Mouse (Mus musculus): ENCODE results near the gene Tnfrsf19.
A peak's percentile ranks its signal among the peaks of the same experiment; 100 is the strongest.

Gene Tnfrsf19

DNA sequence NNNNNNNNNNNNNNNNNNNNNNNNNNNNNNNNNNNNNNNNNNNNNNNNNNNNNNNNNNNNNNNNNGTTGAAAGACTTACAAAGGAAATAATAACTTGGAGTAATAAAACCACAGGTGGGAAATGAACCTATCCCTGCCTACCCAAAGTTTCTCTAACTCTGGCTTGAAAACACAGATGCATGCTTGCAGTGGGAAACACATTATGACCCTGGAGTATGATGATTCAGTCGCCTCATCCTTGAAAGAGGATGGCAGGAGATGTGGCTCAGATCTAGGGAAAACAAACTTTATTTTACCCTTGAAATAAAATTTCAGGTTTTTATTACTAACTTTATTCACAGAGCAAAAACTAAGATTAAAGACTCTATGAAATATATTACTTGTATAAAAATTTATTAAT lies 26.4 kb downstream of the Tnfrsf19 start:
- DNase-seq = no peak

DNA sequence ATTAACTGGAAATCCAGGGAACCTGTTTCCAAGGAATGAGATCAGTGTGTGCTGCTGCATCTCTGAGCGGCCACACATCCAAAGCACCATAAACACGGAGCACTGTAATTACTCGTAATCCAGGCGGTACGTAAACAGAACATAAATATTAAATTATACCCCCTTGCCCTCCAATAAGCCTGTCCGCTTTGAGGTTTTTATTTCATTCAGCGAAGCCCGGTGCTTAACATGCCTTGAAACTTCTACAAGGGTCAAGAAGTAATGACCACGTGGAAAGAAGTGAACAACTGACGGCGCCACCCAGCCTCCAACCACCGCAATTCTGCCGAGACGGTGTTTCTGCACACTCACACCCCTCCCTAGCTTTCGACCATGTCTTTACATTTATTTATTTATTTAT lies 31.7 kb downstream of the Tnfrsf19 start:
- DNase-seq = peak; percentile 55

DNA sequence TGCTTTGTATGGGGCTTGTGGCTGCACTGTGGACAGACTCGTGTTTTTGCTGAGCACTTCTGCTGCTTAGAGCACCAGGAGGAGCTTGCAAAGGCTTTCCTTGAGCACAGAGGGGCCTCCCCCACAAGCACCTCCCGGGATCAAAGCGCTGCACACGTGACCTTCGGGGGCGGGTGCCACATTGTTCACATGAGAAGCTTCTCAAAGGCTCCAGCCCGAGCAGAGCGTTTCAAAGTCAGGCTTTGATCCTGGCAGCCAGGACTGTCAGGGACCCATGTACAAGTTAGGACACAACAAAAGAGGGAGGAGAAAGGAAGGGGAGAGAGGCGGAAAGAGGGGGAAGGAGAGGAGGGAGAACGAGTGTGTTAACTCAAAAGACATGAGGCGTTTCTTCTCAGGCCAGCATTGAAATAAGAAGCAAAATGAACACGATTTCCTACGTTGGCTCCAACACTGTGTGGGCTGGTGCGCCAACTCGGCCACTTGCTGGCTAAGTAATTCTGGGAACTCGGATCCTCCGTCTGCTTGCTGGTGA lies 33.8 kb downstream of the Tnfrsf19 start:
- DNase-seq = peak; percentile 94

DNA sequence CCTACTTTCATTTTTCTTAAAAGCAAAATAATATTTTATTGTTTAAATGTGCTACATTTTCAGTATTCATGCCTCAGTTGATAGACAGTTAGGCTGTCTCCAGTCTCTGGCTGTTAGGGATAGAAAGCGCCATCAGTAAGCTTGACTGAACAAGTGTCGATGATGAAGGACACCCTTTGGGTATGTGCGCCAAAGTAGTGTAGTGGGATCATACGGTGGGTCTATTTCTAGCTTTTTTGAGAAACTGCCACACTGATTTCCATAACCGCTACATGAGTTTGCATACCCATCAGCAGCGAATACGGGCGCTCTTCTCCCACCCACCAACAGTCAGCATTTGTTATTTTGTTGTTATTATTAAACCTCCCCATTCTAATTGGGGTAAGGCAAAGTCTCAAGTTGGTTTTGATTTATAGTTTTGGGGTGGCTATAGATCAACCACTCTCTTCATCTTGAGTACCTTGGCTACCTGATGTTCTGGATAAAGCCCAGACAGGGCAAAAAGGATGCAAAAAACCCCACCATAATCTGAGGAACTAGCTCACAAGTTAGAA lies 34.6 kb downstream of the Tnfrsf19 start:
- peak; percentile 61 for DNase-seq

DNA sequence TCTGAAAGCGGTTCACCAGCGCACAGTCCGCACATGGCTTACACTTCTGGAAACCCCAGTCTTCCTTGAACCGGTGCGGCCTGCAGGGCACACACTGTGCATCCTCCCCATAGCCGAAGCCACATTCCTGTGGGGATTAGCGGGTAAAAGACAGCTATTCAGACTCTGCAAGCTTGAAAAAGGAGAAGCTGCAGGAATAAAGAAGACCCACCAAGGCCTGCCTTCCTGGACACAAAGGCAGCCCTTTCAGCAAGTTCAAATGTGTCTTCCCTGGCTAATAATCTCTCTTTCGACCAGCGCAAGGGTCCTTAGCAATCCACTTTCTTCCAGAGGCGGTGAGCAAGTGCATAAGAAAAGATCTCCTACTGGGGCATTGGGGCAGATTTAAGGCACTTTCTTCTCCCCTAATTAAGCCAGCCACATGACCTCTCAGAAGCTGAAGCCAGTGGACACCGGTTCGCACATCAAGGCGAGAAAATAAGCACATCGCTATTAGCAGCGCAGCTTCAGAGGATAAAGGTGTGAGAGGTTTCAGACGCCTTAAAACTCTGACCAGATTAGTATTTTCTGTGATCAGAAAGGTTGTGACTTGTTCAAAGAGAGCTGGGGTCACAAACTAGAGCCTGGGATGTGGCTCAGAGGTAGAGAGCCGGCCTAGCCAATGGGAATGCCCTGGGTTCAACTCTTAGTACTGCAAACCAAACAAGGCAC lies 41.0 kb downstream of the Tnfrsf19 start:
- DNase-seq = no peak

DNA sequence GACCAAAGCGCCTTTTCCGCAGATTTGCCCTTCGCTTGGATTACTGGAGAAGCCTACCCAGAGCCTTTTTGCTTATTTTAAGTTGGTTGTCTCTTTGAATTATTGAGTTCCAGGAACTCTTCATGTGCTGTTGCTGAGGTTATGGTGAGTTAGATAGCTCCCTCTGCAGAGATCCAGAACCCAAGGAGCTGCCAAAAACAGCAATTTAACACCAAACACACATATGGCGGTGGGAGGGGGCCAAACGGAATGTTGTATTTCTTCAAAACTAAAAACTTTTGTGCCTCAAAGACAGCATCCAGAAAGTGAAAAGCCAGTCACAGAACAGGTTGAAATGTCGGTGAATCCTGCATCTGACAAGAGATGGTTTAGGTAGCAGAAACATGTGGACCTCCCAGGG lies 42.6 kb downstream of the Tnfrsf19 start:
- DNase-seq = no peak

DNA sequence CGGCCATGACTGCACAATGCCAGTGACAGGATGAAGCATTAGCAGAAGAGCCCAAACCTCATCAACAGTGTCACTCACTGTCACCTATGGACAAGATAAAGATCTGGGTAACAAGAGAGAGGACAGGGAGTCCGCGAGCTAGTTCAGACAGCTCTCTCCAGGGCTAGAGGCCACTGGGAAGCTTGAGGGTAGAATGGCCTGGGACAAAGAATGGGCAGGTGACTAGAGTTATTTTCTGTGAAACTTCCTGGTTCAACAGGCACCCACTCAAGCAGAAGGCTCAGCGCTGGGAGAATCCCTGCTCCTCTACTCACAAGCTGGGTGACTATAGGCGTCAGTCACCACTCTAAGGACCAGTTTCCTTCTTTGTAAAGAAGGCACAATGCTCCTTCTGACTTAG lies 46.2 kb downstream of the Tnfrsf19 start:
- DNase-seq = no peak

DNA sequence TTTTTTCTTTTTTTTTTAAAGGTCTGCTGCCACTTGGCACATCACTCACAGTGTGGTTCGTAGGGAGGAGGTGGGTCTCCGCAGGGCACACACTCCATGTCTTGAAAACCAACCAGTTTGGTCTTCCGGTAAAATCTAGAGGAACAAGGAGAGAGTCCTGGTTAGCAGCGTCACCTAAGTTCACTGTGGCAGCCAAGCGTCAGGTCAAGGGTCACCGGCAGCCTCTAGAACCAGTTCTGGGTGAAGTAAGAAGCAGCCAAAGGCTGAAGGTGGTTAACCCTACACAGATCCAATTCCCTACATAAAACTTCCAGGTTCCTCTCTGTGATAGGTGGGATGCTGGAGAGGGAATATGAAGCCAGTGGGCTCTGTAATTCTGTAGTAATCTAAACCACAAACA lies 49.7 kb downstream of the Tnfrsf19 start:
- no peak for DNase-seq

DNA sequence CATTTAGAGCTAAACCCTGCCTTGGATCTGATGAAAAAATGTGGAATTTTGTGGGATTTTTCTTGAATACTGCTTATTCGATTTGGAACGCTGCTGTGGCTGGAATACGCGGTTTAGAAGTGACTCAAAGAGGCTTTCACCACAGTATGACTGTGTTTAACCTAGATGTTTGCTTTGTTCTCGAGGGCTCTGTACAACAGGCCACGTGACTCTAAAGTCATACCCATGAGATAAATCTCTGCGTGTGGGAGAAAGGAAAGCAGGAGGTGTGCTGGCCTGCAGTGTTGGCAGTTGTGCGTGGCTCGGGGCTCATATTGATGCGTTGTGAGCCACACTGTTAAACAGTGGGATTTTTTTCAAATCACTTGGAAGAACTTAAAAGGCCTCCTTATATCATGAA lies 52.8 kb downstream of the Tnfrsf19 start:
- DNase-seq = no peak

DNA sequence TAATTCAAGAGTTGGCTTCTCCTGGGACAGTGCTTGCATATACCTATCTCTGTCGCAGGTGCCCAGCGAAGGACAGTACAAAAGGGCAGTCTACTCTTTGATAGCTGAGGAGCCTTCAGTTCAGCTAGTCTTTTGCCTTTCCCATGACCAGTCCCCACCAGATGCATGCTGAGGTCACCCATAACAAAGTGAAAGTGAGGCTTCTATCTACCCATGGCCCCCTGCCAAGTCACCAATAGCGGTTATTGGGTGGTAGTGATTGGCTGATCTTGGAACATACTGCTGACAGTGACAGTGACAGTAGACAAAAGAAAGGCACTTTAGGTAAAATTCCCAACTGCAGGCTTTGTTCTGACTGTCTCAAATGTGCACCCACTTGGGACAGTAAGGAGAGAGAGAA lies 53.2 kb downstream of the Tnfrsf19 start:
- no peak for DNase-seq

DNA sequence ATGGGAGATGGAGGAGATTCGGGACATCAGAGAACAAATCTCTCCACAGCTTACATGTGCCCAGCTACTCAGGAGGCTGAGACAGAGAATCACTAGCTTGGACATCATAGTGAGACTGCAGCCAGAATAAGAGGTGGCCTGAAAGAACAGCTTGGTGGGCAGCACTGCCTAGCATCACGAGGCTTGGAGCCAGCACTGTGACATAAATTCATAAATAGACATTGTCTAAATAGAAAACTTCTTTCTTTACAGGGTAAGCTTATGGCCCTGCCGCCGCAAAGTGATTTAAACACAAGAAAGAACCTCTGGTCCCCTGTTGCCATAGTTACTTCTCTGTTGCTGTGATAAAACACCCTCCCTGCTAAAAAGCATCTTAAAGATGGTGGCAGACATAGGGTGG lies 54.1 kb downstream of the Tnfrsf19 start:
- no peak for DNase-seq

DNA sequence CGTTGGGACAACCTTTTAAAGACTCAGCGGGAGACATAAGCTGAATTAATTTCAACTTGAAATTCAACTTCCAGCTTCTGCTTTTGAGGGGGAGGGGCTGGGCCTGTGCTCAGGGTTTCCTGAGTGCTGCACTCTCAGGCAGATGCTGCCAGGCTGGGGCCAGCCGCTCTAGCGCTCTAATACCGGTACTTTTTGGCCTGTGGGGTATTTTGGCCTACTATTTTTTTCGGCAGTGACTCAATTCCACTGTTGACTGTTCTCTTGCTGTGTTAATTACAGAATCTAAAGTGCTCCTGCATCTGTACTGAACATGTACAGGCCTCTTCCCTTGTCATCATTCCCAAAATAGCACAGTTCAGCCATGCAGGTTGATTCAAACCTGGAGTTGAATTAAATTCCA lies 58.1 kb downstream of the Tnfrsf19 start:
- no peak for DNase-seq

DNA sequence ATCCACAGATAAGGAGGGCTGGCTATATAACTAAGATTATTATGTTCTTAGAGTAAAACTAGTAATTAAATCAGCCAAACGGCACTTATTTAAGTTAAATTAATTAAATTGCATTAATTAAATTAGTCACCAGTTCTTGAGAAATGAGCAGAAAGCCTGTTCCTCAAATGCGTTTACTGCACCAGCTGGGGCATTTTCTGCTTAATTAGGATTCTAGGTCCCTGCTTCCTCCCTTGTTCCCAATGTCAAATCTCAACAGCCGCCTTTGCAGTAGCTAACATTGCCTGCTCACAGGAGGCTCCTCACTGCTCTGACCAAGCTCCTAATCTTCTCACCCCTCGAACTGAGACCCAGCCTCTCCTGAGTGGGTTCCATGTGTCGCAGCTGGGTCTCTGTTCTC lies 59.4 kb downstream of the Tnfrsf19 start:
- no peak for DNase-seq

DNA sequence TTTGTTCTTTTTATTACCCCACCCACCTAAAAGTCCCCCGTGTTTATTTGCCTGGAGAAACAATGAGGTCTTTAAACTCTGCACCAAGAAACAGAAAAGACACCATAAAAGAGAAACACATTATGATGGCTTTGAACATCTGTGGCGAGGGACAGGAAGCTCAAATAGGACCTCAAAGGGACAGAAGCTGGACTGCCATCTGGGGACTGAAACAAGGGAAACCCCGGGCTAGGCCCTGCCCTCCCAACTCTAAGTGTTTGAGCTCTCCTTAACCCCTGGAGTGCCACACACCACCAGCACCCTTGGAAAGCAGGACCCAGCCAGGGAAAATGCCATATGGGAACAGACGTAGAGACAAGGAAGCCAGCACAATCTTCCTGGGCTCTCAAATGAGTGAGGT lies 61.2 kb downstream of the Tnfrsf19 start:
- DNase-seq = no peak

DNA sequence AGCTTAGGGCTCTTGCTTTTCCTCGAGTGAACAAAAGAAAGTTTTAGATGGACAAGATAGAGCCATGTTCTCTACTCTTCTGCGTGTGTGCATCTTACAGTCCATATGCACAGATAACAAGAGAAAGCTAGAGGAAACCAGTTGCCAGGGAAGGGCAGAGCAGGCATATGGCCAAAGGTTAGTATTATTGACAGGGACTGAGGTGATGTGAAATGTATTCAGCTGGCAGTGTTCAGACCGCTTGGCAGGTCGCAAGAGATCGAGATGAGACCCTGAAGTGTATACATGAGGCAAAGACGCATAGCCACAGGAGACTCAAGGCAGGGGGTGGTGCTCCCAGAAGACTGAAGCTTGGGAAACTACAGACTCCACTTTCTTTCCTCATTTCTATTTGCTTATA lies 62.0 kb downstream of the Tnfrsf19 start:
- no peak for DNase-seq

DNA sequence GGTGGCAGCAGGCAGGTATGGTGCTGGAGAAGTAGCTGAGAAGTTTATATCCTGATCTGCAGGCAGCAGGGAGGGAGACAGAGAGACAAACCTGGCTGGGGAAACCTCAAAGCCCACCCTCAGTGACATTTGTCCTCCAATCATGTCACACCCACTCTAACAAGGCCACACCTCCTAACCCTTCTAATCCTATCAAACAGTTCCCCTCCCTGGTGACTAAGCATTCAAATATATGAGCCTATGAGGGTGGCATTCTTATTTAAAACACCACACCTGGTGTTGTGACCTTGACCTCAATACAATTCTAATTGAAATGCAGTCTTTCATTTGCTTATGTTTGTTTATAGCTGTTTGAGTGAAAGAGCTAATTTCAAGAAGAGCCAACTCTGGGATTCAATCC lies 64.2 kb downstream of the Tnfrsf19 start:
- no peak for DNase-seq

DNA sequence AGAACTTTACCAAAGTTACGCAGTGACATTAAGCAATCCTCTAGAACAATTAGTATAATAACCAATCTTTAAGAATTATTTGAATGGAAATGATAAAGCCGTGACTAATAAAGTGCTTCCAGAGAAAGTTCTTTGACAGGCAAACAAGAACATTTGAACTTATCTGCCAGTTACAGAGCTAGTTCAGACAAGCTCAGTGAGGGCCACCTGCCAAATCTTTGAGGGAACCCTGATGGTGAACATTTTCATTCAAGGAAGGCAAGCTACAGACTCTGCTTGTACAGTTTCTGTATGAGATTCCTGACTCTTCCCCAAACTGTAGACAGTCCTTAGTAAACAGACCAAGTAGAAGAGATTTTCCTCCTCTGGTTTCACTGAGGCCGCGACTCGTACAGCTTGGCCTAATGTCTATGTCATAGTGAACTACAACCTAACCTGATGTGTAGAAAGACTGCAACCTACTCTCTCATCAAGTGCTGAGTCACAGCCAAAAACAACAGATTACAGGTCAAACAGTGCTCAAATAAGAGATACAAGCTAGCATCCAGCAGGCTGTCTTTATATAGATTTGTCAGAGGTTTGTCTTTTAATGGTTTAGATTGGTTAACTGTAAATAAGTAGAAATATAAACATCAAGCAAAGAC lies 65.9 kb downstream of the Tnfrsf19 start:
- DNase-seq = no peak

DNA sequence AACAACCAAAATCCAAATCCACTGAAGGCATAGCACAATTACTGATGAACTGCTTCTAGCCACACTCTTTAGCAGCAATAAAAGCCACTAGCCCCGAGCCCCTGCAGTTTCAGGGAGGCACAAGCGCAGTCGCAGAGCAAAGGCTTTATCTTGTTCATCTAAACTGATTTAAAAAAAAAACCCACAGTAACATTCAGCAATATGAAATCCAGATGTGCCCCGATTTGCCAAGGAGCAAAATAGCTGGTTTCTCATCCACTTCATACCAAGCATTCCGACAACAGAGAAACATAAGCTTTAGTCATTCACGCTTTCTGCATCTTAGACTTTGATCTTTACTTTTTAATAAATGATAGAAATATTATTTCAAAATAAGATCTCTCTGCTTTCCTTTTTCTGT lies 68.2 kb downstream of the Tnfrsf19 start:
- no peak for DNase-seq

DNA sequence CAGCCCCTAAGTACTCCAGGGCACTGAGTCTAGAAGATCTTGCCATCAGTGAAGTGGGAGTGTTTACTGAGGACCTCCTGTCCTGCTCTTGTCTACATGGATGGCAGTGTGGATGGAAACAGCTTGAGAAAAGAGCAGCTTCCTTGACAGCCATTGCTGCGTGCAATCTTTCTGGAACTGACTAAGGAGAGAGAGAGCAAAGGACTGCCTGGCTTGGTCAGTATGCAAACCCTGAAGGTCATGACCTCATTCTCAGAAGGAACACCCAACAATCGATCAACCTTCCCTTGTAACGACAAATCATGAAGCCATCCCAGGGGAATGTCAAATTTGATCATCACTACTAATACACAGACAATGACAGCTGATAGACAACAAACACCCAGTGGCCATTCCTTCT lies 70.1 kb downstream of the Tnfrsf19 start:
- no peak for DNase-seq

DNA sequence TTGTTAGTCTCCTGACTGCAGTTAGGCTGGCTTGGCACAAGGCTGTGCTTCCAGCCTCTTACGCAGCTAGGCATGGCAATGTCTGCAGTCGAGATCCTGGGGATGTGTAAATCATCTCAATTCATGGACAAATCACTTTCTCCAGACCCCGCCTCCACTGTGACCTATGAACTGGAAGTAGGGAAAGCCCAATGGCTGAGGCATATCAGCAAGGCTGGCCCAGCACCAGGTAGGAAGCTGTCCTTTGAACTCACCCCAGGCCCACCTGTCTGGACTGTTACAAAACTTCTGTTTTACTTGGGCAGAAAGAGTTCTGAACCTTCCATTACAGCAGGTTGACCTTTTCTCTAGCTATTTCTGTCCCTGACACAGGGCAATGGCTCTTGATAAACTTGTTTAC lies 70.6 kb downstream of the Tnfrsf19 start:
- DNase-seq = no peak

DNA sequence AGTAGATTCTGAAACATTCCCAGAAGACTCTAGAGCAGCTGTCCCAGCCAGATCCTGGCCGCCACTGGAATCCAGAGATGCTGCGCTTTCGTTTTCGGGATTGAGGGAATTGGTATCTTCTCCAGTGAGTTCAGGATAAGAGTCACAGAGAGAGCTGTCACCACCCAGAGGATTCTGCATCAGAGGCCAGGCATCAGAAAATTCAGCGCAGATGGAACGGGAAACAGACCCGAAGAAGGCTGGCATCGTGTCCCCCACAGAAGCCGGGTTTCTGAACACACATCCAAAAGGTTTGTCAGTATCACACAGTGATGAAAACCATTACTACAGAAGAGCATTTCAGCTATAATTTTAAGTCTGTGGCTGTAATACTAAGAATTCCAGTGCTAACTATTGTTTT lies 75.3 kb downstream of the Tnfrsf19 start:
- DNase-seq = no peak

DNA sequence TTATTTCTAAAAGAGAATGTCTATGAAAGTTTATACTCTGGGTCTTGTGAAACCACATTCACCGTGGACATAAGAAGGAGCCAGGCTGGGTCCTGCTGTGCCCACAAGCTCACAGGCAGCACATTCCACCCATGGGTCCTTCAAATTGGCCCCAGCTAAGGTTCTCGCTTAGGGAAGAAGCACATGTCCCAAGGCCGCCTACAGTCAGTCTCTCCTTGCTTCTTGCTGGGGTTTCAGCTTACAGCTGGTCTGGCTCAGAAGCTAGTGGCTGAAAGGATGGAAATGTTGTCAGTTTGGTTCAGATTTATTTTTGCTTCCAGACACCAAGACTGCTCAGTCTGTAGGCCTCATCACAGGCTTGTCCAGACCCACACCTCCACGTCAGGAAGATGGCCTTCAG lies 80.2 kb downstream of the Tnfrsf19 start:
- peak; percentile 17 for DNase-seq

DNA sequence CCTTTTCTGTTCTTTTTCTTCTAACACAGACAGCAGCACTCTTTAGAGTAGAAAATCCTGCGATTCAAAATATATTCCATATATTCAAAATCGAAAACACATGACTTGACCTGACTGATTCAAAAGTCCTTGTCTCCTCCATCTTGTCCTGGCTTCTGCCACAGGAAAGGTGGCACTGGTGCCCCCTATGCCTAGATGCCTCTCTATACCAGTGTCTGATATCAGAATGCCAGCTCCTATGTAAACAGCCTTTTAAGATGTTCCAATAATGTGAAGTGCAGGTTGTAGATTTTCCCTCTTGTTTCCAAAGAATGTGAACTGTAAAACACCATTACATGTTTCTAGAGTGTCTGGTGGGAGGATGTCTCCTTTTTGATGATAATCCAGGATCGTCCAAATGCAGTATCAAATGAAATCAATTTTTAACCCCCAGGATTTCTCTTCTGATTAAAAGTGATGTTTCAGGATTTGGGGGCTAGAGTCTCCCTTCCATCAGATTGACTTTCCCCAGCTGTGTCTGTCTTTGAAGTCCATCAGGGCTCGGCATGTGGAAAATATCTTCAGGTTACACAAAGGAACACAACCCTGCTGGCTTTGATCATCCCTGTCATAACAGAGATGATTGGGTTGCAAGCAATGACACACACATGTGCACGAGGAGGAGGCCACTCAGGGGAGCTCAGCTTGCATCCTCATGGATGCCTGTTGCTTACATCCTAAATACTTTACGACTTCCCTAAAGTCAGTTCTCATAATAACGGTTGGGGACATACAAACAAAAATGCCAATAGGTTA lies 82.1 kb downstream of the Tnfrsf19 start:
- peak; percentile 72 for DNase-seq

All from heart, adult 11 months (tissue).